Mouse (Mus musculus) embryonic fibroblast, embryonic 13.5 days (primary cell): ENCODE measurements around the gene Ngdn.

Source experiments
- CTCF ChIP-seq: IDR thresholded peaks from 2 replicates; pipeline ENCODE4 v1.5.1; 2011; ENCODE audit warnings: mild to moderate bottlenecking, control low read depth, low read length, moderate library complexity, borderline replicate concordance; ENCODE audit not compliant: insufficient read depth
- POLR2A ChIP-seq: IDR thresholded peaks from 2 replicates; pipeline ENCODE4 v1.6.1; 2011; ENCODE audit warnings: low read depth, mild to moderate bottlenecking, control low read depth, low read length, moderate library complexity

- TF ChIP-seq POLR2A: no peak
- TF ChIP-seq CTCF: no peak
Measured at GRCm38 (mm10) chr14:55055167-55055834, 40.0 kb downstream of the Ngdn start.
